Mouse (Mus musculus): Measurements from ENCODE around the gene Plekha1.

The Plekha1 gene

DNA sequence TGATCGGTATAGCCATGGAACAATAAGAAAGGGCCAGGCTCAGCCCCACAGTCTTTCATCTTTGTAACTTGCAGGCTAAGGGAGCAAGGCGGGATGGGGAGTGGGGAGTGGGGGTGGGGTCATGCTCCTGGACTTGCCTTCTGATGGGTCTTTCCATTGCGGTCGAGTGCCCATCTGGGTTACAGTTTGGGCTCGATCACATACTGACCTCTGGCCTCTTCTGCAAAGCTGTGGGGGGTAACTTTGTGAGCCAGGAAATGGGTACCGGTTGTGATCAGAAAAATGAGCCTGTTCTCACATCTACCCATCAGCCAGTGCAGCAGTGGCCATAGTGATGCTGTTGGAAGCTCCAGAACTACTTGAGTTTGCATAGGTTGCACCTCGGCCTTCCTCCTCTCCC, 93.0 kb downstream of the Plekha1 start:
- DNase-seq (ENCODE audit: low spot score) = no peak

- DNase-seq (ENCODE audit: low spot score) = peak; percentile 68
These were observed 94.3 kb downstream of the Plekha1 start for GRCm38 (mm10) chr7:130959868-130960267.

- no peak for DNase-seq (ENCODE audit: low spot score)
These were observed 95.9 kb downstream of the Plekha1 start for GRCm38 (mm10) chr7:130961429-130961828.

Measured in adipocyte (in vitro differentiated cells).